Mouse (Mus musculus) retina, postnatal 1 day (tissue): ENCODE measurements at regions not wholly inside any gene's neighbourhood (a gene's known extent, or its start where the extent isn't known, plus 50 kb on each side); places are given as distances from the start of the nearest gene placed in this dataset.
"Not testable (repeated sequence)": the region's sequence is repeated elsewhere in the genome, so short reads cannot be mapped to it uniquely, and the experiment has no call there.

Experiments used
- DNase-seq: peaks from one replicate; pipeline ENCODE4 v3.0.0-alpha.2; 2012

GRCm38 (mm10) chr1:14109190-14109482, 1984.0 kb downstream of the 4930444P10Rik start:
- no peak for DNase-seq

GRCm38 (mm10) chr1:14108450-14109189, 1984.5 kb downstream of the 4930444P10Rik start:
- DNase-seq, result no peak

- DNase-seq, result not testable (repeated sequence)
Measured at GRCm38 (mm10) chr1:14105521-14105920, 1987.6 kb downstream of the 4930444P10Rik start.

DNA sequence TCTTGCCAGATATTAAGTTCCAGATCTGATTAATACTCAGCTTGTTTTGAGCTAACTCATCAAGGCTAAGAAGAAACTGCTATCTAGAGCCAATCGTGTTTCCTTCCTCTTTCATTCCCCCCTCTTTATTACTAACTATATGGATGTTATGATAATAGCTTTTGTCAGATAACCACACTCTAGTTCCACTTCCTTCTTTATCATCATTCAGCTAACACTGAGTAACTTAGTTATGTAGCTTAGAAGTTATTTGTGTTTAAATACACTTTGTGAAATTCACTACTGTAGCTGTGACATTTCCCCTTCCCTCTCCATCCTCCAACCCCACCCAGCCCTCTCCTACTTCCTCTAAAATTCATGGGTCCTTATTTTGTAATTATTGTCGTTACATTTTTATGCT, 1988.6 kb downstream of the 4930444P10Rik start:
- DNase-seq, result no peak

DNA sequence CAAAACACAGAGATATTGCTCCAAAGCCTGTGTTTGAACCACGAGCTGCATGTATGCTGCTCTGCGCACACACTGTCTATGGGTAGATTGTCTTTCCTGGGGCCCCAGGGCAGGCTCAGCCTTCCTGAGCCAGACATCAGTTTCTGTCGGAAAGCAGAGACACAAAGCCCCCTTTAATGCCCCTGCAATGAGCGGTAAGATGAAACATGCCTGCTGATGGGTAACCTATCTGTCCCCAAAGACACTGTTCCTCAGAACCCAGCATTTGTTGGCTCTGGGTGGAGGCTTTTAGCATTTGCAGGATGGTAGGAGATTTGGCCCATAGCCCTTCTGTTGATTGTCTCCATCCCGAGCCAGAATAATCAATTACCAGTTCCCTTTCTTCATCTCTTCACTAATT, 1994.1 kb downstream of the 4930444P10Rik start:
- DNase-seq, result no peak

DNA sequence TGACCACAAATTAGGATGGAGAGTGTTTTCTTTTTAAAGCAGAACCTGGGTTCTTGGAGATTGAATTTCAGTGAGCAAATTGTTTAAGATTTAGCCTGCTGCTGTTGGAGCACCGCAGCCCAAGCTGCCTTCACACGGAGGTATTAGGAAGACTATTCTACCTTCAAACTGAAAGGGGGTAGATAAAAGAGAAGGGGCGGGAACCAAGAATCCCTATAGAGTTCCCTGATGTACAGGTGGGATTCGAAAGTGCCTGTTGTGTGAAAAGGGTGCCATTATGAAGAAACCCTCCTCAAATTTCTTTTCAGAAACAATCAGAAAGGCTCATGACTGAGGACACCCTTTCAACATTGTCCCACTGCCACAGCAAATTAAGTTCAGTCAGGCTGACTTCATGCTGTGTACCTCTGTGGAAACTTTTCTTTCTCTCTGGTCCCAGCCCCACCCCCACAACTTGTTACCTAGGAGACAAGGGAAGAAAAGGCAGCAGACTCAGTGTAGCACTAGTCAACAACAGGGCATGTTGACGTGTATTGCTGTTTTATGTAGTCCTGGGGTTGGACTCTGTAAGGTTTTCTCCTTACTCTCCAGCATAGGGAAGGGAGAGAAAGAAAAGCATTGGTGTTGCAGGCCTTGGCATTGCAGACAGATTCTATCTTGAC, 1995.4 kb downstream of the 4930444P10Rik start:
- DNase-seq, result peak; percentile 26

DNA sequence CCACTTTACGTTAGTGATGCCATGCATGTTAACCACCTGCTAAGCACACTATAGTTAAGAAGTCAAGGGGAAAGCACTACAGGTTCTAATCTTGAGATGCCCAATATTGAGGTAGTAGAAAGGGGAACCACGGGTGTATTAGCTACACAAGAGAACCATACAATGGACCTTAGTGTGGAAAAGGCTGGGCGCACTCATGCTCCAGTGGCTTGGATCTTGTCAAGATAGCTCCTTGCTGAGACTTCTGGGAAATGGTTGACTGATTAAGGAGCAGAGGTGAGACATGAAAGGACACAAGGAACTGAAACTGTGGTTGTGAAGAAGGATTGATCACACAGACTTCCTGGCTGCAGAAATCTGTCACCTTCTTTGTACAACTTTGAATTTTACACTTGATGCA, 2028.3 kb downstream of the 4930444P10Rik start:
- no peak for DNase-seq

DNA sequence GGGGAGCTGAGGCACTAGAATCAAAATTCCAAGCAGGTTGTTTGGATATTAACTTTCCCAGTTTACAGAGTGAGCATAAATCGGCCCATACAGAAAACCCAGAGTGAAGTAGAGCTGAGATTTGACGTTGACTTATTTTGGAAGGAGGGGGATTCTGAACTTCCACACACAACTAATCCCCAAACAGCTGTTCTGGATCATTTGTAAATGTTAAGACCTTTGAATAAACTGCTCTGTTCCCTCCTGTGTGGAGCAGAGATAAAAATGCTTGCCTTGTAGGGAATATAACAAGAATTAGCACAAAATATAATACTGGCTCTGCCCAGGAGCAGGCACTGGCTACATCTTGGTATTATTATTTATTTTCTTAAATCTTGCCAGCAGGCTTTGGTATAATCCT, 2057.0 kb downstream of the 4930444P10Rik start:
- DNase-seq, result no peak

- DNase-seq, result no peak
Measured at GRCm38 (mm10) chr1:14011484-14011883, 2081.6 kb downstream of the 4930444P10Rik start.

- DNase-seq, result no peak
Measured at GRCm38 (mm10) chr1:14010789-14011188, 2082.3 kb downstream of the 4930444P10Rik start.

GRCm38 (mm10) chr1:14002550-14002949, 2090.6 kb downstream of the 4930444P10Rik start:
- DNase-seq, result peak; percentile 9

GRCm38 (mm10) chr1:14001431-14001830, 2091.7 kb downstream of the 4930444P10Rik start:
- DNase-seq, result no peak

DNA sequence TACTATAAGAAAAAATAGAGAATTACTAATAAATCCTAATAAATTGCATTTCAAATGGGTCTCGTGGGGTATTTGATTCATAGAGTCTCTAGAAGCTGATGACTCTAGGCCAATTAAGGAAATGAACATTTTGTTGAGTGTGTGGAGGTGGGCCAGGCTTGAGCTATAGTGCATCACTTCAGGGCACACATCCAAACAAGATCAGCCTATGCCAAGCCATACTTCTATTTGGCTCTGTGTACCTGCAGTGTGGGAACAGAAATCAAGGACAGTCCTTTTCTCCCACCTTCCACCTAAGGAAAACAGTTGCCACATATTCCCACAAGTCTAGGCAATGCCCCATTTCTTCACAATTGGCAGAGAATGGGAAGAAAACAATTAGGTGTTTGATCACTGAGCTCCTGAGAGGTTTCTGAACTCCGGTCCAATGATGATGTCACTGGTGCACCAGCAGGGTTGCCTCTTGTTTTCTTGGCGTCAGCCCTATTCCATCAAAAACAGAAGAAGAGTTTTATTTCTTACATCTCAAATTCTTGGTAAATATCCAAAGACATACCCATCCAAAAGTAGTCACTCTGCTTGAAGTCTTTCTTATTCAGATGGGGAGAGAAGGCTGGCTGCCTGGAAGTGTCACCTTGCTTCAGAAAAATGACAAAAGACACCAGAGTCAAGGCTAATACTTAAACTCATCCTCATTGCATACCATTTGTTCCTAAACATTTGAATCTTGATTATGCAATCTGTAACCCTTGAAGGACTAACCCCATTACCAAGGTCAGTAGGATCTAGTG, 2092.3 kb downstream of the 4930444P10Rik start:
- no peak for DNase-seq

- DNase-seq, result no peak
Measured at GRCm38 (mm10) chr1:13998178-13998708, 2094.9 kb downstream of the 4930444P10Rik start.

- no peak for DNase-seq
Measured at GRCm38 (mm10) chr1:13993825-13994509, 2099.2 kb downstream of the 4930444P10Rik start.

DNA sequence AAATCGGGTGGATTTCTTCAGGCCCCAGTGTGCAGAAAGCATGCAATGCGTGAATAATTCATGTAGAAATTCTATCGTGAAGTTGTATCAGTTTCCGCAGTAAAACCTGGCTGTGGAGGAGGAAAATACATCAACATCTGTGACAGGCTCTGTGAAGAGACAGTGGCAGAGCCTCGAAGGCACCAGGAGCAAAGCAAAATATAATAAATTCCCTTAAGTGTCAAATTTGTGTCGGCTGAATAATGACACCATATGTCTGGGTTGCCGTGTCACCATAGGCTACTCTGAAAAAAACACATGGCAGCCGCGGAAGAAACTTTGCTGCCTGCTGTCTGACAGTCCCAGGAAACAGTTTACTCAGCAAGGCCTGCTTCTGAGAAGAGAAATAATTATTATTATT, 2100.1 kb downstream of the 4930444P10Rik start:
- DNase-seq, result peak; percentile 12

- no peak for DNase-seq
Measured at GRCm38 (mm10) chr1:13989360-13989759, 2103.8 kb downstream of the 4930444P10Rik start.

GRCm38 (mm10) chr1:13984833-13985232, 2108.3 kb downstream of the 4930444P10Rik start:
- no peak for DNase-seq

DNA sequence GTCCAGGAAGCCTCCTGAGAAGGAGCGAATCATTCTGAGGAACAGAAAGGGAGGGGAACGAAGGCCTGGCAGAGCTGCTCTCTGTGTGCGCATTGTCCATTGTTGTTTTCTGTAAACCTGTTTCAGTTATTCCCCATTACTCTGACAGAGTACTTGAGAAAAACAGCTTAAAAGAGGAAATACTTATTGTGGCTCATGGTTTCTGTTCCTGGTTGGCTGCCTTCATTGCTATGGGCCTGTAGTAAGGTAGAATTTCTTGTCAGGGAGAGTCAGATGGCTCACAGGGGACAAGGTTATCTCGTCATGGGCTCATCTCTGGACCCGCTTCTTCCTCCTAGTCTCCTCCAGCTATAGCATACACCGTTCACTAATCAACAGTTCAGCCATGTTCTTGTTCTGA, 2112.9 kb downstream of the 4930444P10Rik start:
- no peak for DNase-seq

- no peak for DNase-seq
Measured at GRCm38 (mm10) chr1:13978640-13979039, 2114.5 kb downstream of the 4930444P10Rik start.

GRCm38 (mm10) chr1:13977207-13977606, 2115.9 kb downstream of the 4930444P10Rik start:
- DNase-seq, result no peak

GRCm38 (mm10) chr1:13949241-13949640, 2143.9 kb downstream of the 4930444P10Rik start:
- DNase-seq, result no peak

DNA sequence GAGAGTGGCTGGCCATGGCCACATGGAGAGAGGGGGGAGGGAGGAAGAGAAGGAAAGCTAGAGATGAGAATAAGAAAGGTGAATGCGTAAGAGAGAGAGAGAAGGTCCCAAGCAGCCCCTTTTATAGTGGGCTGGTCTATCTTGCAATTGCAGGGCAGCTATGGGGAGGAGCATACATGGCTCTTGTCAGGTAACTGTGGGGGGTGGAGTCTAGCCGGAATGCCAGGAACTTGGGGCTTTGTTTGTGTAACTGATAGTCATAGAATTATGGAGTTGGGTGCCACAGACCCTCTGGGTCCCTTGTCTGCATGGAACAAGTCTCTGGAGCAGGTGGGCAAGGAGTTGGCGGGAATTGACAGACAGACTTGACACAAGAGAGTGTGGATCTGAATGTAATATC, 2151.8 kb downstream of the 4930444P10Rik start:
- DNase-seq, result no peak
